Mouse (Mus musculus) embryonic stem cell, embryonic (primary cell): ENCODE results near the gene Ranbp2.

Source experiments
- CTCF ChIA-PET, 4 experiments: fragments of 300-600 bp in 2 of 4; fragments of 350-600 bp in 2 of 4; sonication (Branson Sonifier 250); formaldehyde crosslinking; loops; one replicate each; lab custom pipeline; 2022; ENCODE audit warnings: inconsistent platforms in 2 of 4; lab: Charles Lee
- POLR2A ChIA-PET, 4 experiments: fragments of 300-600 bp in 2 of 4; fragments of 350-600 bp in 2 of 4; sonication (Branson Sonifier 250); formaldehyde crosslinking; loops; one replicate each; lab custom pipeline; 2022; ENCODE audit warnings: antibody characterized with exemption in 4 of 4, inconsistent platforms in 1 of 4; lab: Charles Lee

Gene Ranbp2

GRCm38 (mm10) chr10:58446384-58447279, at the start of gene Ranbp2:
Gene Ranbp2, plus strand, starts transcription at chr10:58446920.
- ChIA-PET POLR2A (interaction anchor here in 3 of 4 experiments (0.5 to 1.4 kb wide), 20 partner anchors 11 to 124 kb away, joined by 3 to 16 read pairs (median 3); partner anchors contain the start of gene Lims1 (in 1 of the 3)), CTCF (no interaction called here)

GRCm38 (mm10) chr10:58398941-58399340, 47.8 kb upstream of the Ranbp2 start:
- CTCF ChIA-PET, result interaction anchor here in 1 of 4 experiments (1.2 kb wide), 1 partner anchor 10 kb away, joined by 4 read pairs; no protein-coding TSS in a partner anchor
- POLR2A ChIA-PET, result interaction anchor here in 1 of 4 experiments (0.7 to 2.2 kb wide), 3 partner anchors 12 to 46 kb away, joined by 3 to 6 read pairs (median 4); no protein-coding TSS in a partner anchor

GRCm38 (mm10) chr10:58401838-58402237, 44.9 kb upstream of the Ranbp2 start:
- ChIA-PET POLR2A (no interaction called here), CTCF (no interaction called here)

GRCm38 (mm10) chr10:58404639-58405038, 42.1 kb upstream of the Ranbp2 start:
- POLR2A ChIA-PET, result interaction anchor here in 1 of 4 experiments (0.6 to 1.1 kb wide), 2 partner anchors 9 to 584 kb away, joined by 3 read pairs; no protein-coding TSS in a partner anchor

GRCm38 (mm10) chr10:58405285-58405948, 41.3 kb upstream of the Ranbp2 start:
- CTCF ChIA-PET, result no interaction called here
- POLR2A ChIA-PET, result interaction anchor here in 1 of 4 experiments (1.1 kb wide), 1 partner anchor 10 kb away, joined by 3 read pairs; no protein-coding TSS in a partner anchor

More at GRCm38 (mm10) chr10:58404639-58405038, 42.1 kb upstream of the Ranbp2 start:
- CTCF ChIA-PET, result no interaction called here

- CTCF ChIA-PET, result no interaction called here
- POLR2A ChIA-PET, result no interaction called here
Measured at GRCm38 (mm10) chr10:58405949-58406305, 40.8 kb upstream of the Ranbp2 start.

GRCm38 (mm10) chr10:58412331-58412730, 34.4 kb upstream of the Ranbp2 start:
- CTCF ChIA-PET, result no interaction called here
- POLR2A ChIA-PET, result interaction anchor here in 1 of 4 experiments (0.8 kb wide), 1 partner anchor 57 kb away, joined by 4 read pairs; no protein-coding TSS in a partner anchor

GRCm38 (mm10) chr10:58412852-58413251, 33.9 kb upstream of the Ranbp2 start:
- ChIA-PET POLR2A (no interaction called here), CTCF (no interaction called here)

- POLR2A ChIA-PET, result interaction anchor here in 1 of 4 experiments (0.6 to 1.3 kb wide), 2 partner anchors 8 to 374 kb away, joined by 3 to 5 read pairs; no protein-coding TSS in a partner anchor
- CTCF ChIA-PET, result interaction anchor here in 1 of 4 experiments (0.7 kb wide), 1 partner anchor 207 kb away, joined by 11 read pairs; no protein-coding TSS in a partner anchor
Measured at GRCm38 (mm10) chr10:58416702-58417101, 30.0 kb upstream of the Ranbp2 start.

GRCm38 (mm10) chr10:58418290-58418971, 28.3 kb upstream of the Ranbp2 start:
- ChIA-PET CTCF (interaction anchor here in 1 of 4 experiments (0.7 kb wide), 1 partner anchor 746 kb away, joined by 7 read pairs; no protein-coding TSS in a partner anchor), POLR2A (interaction anchor here in 3 of 4 experiments (0.6 to 1.4 kb wide), 4 partner anchors 10 to 108 kb away, joined by 3 to 7 read pairs (median 4); partner anchors contain the start of gene Ranbp2 (in 1 of the 3))

- ChIA-PET POLR2A (interaction anchor here in 1 of 4 experiments (0.7 kb wide), 1 partner anchor 19 kb away, joined by 3 read pairs; the partner anchor contains the start of gene Ranbp2), CTCF (interaction anchor here in 2 of 4 experiments (0.6 to 0.8 kb wide), 2 partner anchors 207 to 232 kb away, joined by 3 to 4 read pairs; no protein-coding TSS in a partner anchor)
Measured at GRCm38 (mm10) chr10:58427930-58428329, 18.8 kb upstream of the Ranbp2 start.

GRCm38 (mm10) chr10:58445850-58446249, 870 bp upstream of the Ranbp2 start:
- ChIA-PET CTCF (no interaction called here), POLR2A (interaction anchor here in 1 of 4 experiments (0.9 kb wide), 1 partner anchor 123 kb away, joined by 3 read pairs; the partner anchor contains the start of gene Lims1)

- ChIA-PET POLR2A (interaction anchor here in 3 of 4 experiments (0.5 to 1.4 kb wide), 19 partner anchors 10 to 124 kb away, joined by 3 to 16 read pairs (median 3); partner anchors contain the start of gene Lims1 (in 1 of the 3)), CTCF (no interaction called here)
Measured at GRCm38 (mm10) chr10:58447280-58447781, 611 bp downstream of the Ranbp2 start.

GRCm38 (mm10) chr10:58451575-58451974, 4.9 kb downstream of the Ranbp2 start:
- POLR2A ChIA-PET, result interaction anchor here in 1 of 4 experiments (0.7 to 1.1 kb wide), 2 partner anchors 12 to 18 kb away, joined by 3 read pairs; no protein-coding TSS in a partner anchor
- CTCF ChIA-PET, result no interaction called here

- ChIA-PET POLR2A (interaction anchor here in 2 of 4 experiments (0.7 to 1.4 kb wide), 4 partner anchors 9 to 25 kb away, joined by 3 read pairs; no protein-coding TSS in a partner anchor), CTCF (no interaction called here)
Measured at GRCm38 (mm10) chr10:58452185-58452584, 5.5 kb downstream of the Ranbp2 start.

GRCm38 (mm10) chr10:58459896-58460295, 13.2 kb downstream of the Ranbp2 start:
- ChIA-PET CTCF (no interaction called here), POLR2A (interaction anchor here in 3 of 4 experiments (0.5 to 1.6 kb wide), 5 partner anchors 10 to 144 kb away, joined by 3 to 10 read pairs (median 4); partner anchors contain the start of gene Ranbp2 (in 1 of the 3))

- POLR2A ChIA-PET, result interaction anchor here in 2 of 4 experiments (1.1 to 1.7 kb wide), 4 partner anchors 8 to 24 kb away, joined by 3 to 4 read pairs (median 4); no protein-coding TSS in a partner anchor
- CTCF ChIA-PET, result no interaction called here
Measured at GRCm38 (mm10) chr10:58477086-58477755, 30.5 kb downstream of the Ranbp2 start.
